11 mouse cellular contexts compared by ENCODE assay signal in the genomic region with DNA sequence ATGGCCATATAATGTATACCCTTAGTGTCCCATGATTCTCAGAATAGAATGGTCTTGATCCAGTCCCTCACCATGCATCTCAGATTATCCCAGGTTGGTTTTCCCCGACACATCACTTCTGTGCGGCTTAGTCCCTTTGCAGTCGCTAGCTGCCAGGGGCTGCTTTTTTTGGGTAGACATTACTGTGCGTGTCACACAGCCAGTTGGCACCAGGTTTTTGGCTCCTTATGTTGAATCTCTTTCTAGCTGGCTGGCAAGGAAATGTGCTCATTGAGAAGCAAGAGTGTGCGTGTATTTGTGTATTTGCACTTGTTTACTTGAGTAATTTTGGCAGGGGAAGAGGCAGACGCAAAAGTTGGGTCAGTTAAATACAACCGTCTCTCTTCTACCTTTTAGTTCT. TPM values are rescaled to one million over a fixed set of nuclear protein-coding genes. Genes with fewer than 3 reads are reported as not detected.
DNase-seq lines count a peak whose midpoint lies in the region; ATAC-seq and TF ChIP-seq lines count a peak whose summit lies in the region.
"Had no signal": no experiment of that assay in that cellular context is flagged by ENCODE, and none has a peak within 500 bp of the region (broad histone marks: within the 10 kb centered on the region; RNA-seq: fewer than 3 reads in every experiment).

No protein-coding gene starts in this region.

- H3K27me3 ChIP-seq in forebrain, embryonic 14.5 days (replicated peaks; ENCODE audit: control insufficient read depth, insufficient read depth, low read length): no peaks in the 10 kb centered on the region
- H3K27me3 ChIP-seq in forebrain, embryonic 11.5 days (ENCODE audit: control insufficient read depth, insufficient read depth, low read length): no peaks in the 10 kb centered on the region
- no peaks in the 10 kb centered on the region for H3K27me3 ChIP-seq in intestine, embryonic 15.5 days (replicated peaks)

- peaks cover 24% of the 10 kb centered on the region for H3K4me1 ChIP-seq in forebrain, embryonic 14.5 days (ENCODE audit: control insufficient read depth, insufficient read depth, low read length)
- no peaks in the 10 kb centered on the region for H3K4me1 ChIP-seq in forebrain, embryonic 11.5 days (replicated peaks; ENCODE audit: control insufficient read depth, insufficient read depth, low read length)
- peaks cover 2% of the 10 kb centered on the region; the same call in 1 of the 2 replicates for H3K4me1 ChIP-seq in intestine, embryonic 15.5 days (replicated peaks)

- H3K9ac ChIP-seq in forebrain, embryonic 14.5 days (ENCODE audit: low read length): no peak overlapping the region
- H3K9ac ChIP-seq in forebrain, embryonic 11.5 days (ENCODE audit: low read length): no peak overlapping the region
- no peak overlapping the region for H3K9ac ChIP-seq in intestine, embryonic 15.5 days

- H3K36me3 ChIP-seq in forebrain, embryonic 14.5 days (ENCODE audit: control insufficient read depth, insufficient read depth, low read length): no peaks in the 10 kb centered on the region
- no peaks in the 10 kb centered on the region for H3K36me3 ChIP-seq in forebrain, embryonic 11.5 days (ENCODE audit: control insufficient read depth, insufficient read depth, low read length)
- H3K36me3 ChIP-seq in intestine, embryonic 15.5 days: no peaks in the 10 kb centered on the region

- 52% methylated on average over 7 of the region's 7 CpGs for WGBS in forebrain, embryonic 14.5 days
- 93% methylated on average over 7 of the region's 7 CpGs for WGBS in forebrain, embryonic 11.5 days
- 85% methylated on average over 7 of the region's 7 CpGs for WGBS in intestine, embryonic 15.5 days

- peak; percentile 65 for ATAC-seq in forebrain, embryonic 14.5 days
- ATAC-seq in forebrain, embryonic 11.5 days (replicated peaks; ENCODE audit: low FRiP score): no peak
- ATAC-seq in erythroid progenitor cell, adult 5-6 weeks (replicated peaks; ENCODE audit: low FRiP score, poor library complexity, severe bottlenecking): no peak
- ATAC-seq in intestine, embryonic 15.5 days: no peak

- no peak for TF ChIP-seq CTCF in layer of hippocampus, adult 2 months (conservative IDR thresholded peaks at IDR 0.05)

- intact Hi-C loops in left cerebral cortex, postnatal 36 days (cut with DNase I): loop anchor here (2.0 kb wide), 1 partner anchor 17 kb away; no protein-coding TSS in a partner anchor

- H3K4me3 ChIP-seq in forebrain, embryonic 14.5 days (ENCODE audit: low read depth, low read length): no peak overlapping the region
- no peak overlapping the region for H3K4me3 ChIP-seq in forebrain, embryonic 11.5 days (ENCODE audit: low read depth, low read length)
- H3K4me3 ChIP-seq in layer of hippocampus, adult 2 months: peak overlapping the region; percentile 18; the same call in 1 of the 2 replicates
- H3K4me3 ChIP-seq in intestine, embryonic 15.5 days (replicated peaks): no peak overlapping the region
- H3K4me3 ChIP-seq: heart, adult 2 months had no signal

- no peaks in the 10 kb centered on the region for H3K9me3 ChIP-seq in forebrain, embryonic 14.5 days (replicated peaks; ENCODE audit: control insufficient read depth, low read length)
- no peaks in the 10 kb centered on the region for H3K9me3 ChIP-seq in forebrain, embryonic 11.5 days (ENCODE audit: control insufficient read depth, low read length)
- no peaks in the 10 kb centered on the region for H3K9me3 ChIP-seq in intestine, embryonic 15.5 days

- H3K4me2 ChIP-seq in forebrain, embryonic 14.5 days (ENCODE audit: low read length): no peak overlapping the region
- no peak overlapping the region for H3K4me2 ChIP-seq in forebrain, embryonic 11.5 days (ENCODE audit: low read depth, low read length, severe bottlenecking)
- H3K4me2 ChIP-seq in intestine, embryonic 15.5 days (replicated peaks): no peak overlapping the region

- H3K27ac ChIP-seq in forebrain, embryonic 14.5 days (ENCODE audit: low read depth, low read length): no peak overlapping the region
- no peak overlapping the region for H3K27ac ChIP-seq in forebrain, embryonic 11.5 days (ENCODE audit: low read depth, low read length)
- peak overlapping the region; percentile 74 for H3K27ac ChIP-seq in layer of hippocampus, adult 2 months
- no peak overlapping the region for H3K27ac ChIP-seq in intestine, embryonic 15.5 days
- H3K27ac ChIP-seq: heart, adult 2 months; stomach, postnatal 0 days had no signal

- DNase-seq in forebrain, embryonic 14.5 days (ENCODE audit: low spot score): peak; percentile 91
- DNase-seq in forebrain, embryonic 11.5 days (ENCODE audit: low spot score): no peak
- DNase-seq in cerebellum, adult 9-10 months: peak; percentile 7
- peak; percentile 63 to 81 for DNase-seq in layer of hippocampus, adult 2 months (ENCODE audit: low spot score in 2 of 2)
- DNase-seq in left cerebral cortex, postnatal 36 days (ENCODE audit: low spot score in 2 of 2): peak; percentile 61 to 68
- no peak for DNase-seq in ovary, postnatal 36 days (ENCODE audit: low spot score)
- DNase-seq: B cell, adult 2 months had no signal

RNA-seq across cellular contexts. Expression of a gene that starts 35.9 kb away (rescaled TPM):
- 27.1 and 30.9 TPM in 2 replicates for polyA plus RNA-seq in forebrain, embryonic 14.5 days (2014; fragmentation: Nextera tagmentation; extraction: Ambion mirVana)
- 28.1 and 28.8 TPM in 2 replicates for polyA plus RNA-seq in forebrain, embryonic 11.5 days (2014; fragmentation: Nextera tagmentation; extraction: Ambion mirVana)
- total RNA-seq in layer of hippocampus, adult 2 months (2021): 10 to 100 TPM; 66.7 to 67.5 TPM
- total RNA-seq in left cerebral cortex, postnatal 36 days (2021): 10 to 100 TPM; 37.5 to 37.8 TPM
- total RNA-seq in erythroid progenitor cell, adult 5-6 weeks (2015; ENCODE audit: low replicate concordance): not detected in 2 replicates
- 2.8 TPM in 1 of 2 replicates, not detected in the other for total RNA-seq in erythroid progenitor cell, adult 5-6 weeks (2017; ENCODE audit: low replicate concordance)
- polyA plus RNA-seq in intestine, embryonic 15.5 days (2015; fragmentation: Nextera tagmentation; extraction: Ambion mirVana): 11.4 and 11.7 TPM in 2 replicates

Comparison
In these comparisons a context has a peak if more than half of its experiments do, and no peak if none do; other contexts are left out.
1. DNase-seq: peak in forebrain, embryonic 14.5 days (single experiment), cerebellum, adult 9-10 months (single experiment), layer of hippocampus, adult 2 months (2 of 2) and left cerebral cortex, postnatal 36 days (2 of 2); none in forebrain, embryonic 11.5 days (single experiment) and ovary, postnatal 36 days (single experiment).
2. RNA of a gene that starts 35.9 kb away (total RNA-seq): 66.7 to 67.5 TPM in layer of hippocampus, adult 2 months and 37.5 to 37.8 TPM in left cerebral cortex, postnatal 36 days; 2.8 TPM in erythroid progenitor cell, adult 5-6 weeks; every median in the first group is over 10 times any median in the second.